Mouse (Mus musculus) heart, embryonic 10.5 days (tissue): Measurements from ENCODE around the gene Cend1. TPM values are rescaled to one million over a fixed set of nuclear protein-coding genes. Genes with fewer than 3 reads are reported as not detected.

Experiments
- DNase-seq: peaks from one replicate; pipeline ENCODE4 v3.0.0-alpha.2; 2017; ENCODE audit warnings: low spot score
- H3K27ac ChIP-seq: fragments of 300-500 bp; sonication (generic); 2 replicates; pipeline ENCODE4 v1.5.1; 2016; ENCODE audit warnings: mild to moderate bottlenecking
- H3K27me3 ChIP-seq: fragments of 300-500 bp; sonication (generic); 2 replicates; pipeline ENCODE4 v1.6.1; 2016; ENCODE audit warnings: mild to moderate bottlenecking; ENCODE audit not compliant: poor library complexity, insufficient read depth, severe bottlenecking
- H3K36me3 ChIP-seq: fragments of 300-500 bp; sonication (generic); 2 replicates; pipeline ENCODE4 v1.6.1; 2016; ENCODE audit warnings: mild to moderate bottlenecking, moderate library complexity
- H3K4me1 ChIP-seq: fragments of 300-500 bp; sonication (generic); 2 replicates; pipeline ENCODE4 v1.6.1; 2016; ENCODE audit warnings: mild to moderate bottlenecking
- H3K4me3 ChIP-seq: fragments of 300-500 bp; sonication (generic); 2 replicates; pipeline ENCODE4 v1.5.1; 2016; ENCODE audit warnings: mild to moderate bottlenecking, moderate library complexity
- H3K9me3 ChIP-seq: fragments of 300-500 bp; sonication (generic); 2 replicates; pipeline ENCODE4 v1.6.1; 2016; ENCODE audit warnings: mild to moderate bottlenecking, moderate library complexity
- WGBS: fragments of 180-500 bp; shearing (Covaris S2); methylation state at CpG from one replicate; pipeline ENCODE4 v1.1.7; 2016; 5-methylcytosine and 5-hydroxymethylcytosine counted together
- polyA plus RNA-seq: library from polyadenylated mRNA; unstranded; fragments of >200 nt; fragmentation: Nextera tagmentation; extraction: Ambion mirVana; gene quantifications from 2 replicates; pipeline ENCODE4 v1.2.1, GENCODE M21; 2016

Gene Cend1
- polyA plus RNA-seq, 1 experiment from 2014 or later = 13.7 TPM

DNA sequence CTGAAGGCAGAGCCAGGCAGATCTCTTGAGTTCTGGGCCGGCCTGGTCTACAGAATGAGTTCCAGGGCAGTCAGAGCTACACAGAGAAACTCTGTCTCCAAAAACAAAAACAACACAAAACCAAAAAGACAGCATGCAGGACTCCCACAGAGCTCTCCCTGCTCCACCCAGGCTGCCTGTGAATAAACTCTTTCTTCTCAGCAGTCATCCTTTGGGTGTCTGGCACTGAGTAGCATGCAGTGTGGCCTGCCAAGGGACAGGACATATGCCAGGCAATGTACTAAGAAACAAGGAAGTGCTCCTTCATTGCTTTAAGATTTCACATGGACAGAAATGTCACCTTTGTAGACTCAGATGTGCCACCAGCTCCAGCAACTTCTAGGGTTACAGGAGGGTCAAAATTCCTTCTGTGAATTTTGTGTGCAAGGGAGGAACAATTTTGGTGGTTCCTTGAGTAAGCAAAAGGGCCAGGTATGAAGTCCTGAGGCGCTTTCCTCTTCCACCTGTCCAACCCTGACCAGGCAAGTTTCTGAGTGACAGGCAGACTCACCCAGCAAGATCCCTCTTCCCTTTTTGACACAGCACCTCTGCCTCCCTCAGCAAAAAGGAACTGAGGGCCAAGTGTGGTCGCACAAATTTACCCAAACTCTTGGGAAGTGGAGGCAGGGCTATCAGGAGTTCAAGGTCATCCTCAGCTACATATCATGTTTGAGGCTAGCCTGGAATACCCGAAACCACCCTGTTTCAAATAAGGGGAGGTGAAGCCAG is 48.0 kb downstream of the Cend1 start:
- 0 out of 2 replicates have a peak, but pooled peaks cover 25% of the 10 kb centered on the region for H3K27me3 ChIP-seq
- H3K9me3 ChIP-seq = no peaks in the 10 kb centered on the region
- no peak overlapping the region for H3K27ac ChIP-seq
- H3K36me3 ChIP-seq = no peaks in the 10 kb centered on the region
- 0 out of 2 replicates have a peak, but pooled peaks cover 4% of the 10 kb centered on the region for H3K4me1 ChIP-seq
- H3K4me3 ChIP-seq = no peak overlapping the region
- no peak for DNase-seq
- WGBS = 76% methylated on average over 4 of the region's 4 CpGs

DNA sequence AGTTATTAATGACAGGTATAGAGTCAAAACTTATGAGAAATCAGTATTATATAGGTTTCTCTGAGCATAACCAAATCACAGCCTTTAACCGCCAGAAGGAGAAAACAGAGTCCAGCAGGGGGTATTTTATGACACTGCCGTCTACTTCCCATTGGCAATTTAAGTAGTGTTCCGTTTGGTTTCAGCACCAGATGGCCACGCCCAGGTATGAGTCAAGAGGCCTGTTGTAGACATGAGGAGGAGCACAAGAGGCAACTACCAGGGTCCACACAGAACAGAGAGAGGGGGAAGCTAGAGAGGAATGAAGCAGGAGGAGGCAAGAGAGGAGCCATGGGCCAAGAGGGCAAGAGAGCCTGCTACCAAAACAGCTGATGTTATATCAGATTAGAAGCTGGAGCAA is 49.7 kb downstream of the Cend1 start:
- no peaks in the 10 kb centered on the region for H3K36me3 ChIP-seq
- no peaks in the 10 kb centered on the region for H3K9me3 ChIP-seq
- H3K4me3 ChIP-seq = no peak overlapping the region
- DNase-seq = no peak
- no peak overlapping the region for H3K27ac ChIP-seq
- 66% methylated on average over 4 of the region's 4 CpGs for WGBS
- 0 out of 2 replicates have a peak, but pooled peaks cover 14% of the 10 kb centered on the region for H3K27me3 ChIP-seq
- 0 out of 2 replicates have a peak, but pooled peaks cover 4% of the 10 kb centered on the region for H3K4me1 ChIP-seq

Other genes starting within 250 kb of the Cend1 start
- 89.6 and 92.6 TPM in 2 replicates for gene Hras, start 235.5 kb downstream of the Cend1 start, polyA plus RNA-seq
- 3.3 and 6.7 TPM in 2 replicates for gene Lrrc56, start 235.3 kb downstream of the Cend1 start, polyA plus RNA-seq
- 1.4 and 2.1 TPM in 2 replicates for gene Lmntd2, start 215.4 kb downstream of the Cend1 start, polyA plus RNA-seq
- 22.6 and 41.4 TPM in 2 replicates for gene Rassf7, start 213.6 kb downstream of the Cend1 start, polyA plus RNA-seq
- 73.5 and 84.7 TPM in 2 replicates for gene Phrf1, start 200.7 kb downstream of the Cend1 start, polyA plus RNA-seq
- gene Irf7, start 163.0 kb downstream of the Cend1 start, polyA plus RNA-seq = 0.39 and 0.60 TPM in 2 replicates
- gene Cdhr5, start 152.7 kb downstream of the Cend1 start, polyA plus RNA-seq = not detected in 2 replicates
- 1.7 and 5.0 TPM in 2 replicates for gene Sct, start 150.4 kb downstream of the Cend1 start, polyA plus RNA-seq
- gene Drd4, start 137.5 kb downstream of the Cend1 start, polyA plus RNA-seq = 0.13 TPM in 1 of 2 replicates, not detected in the other
- 35.6 and 39.4 TPM in 2 replicates for gene Deaf1, start 101.8 kb downstream of the Cend1 start, polyA plus RNA-seq
- gene Tmem80, start 101.8 kb downstream of the Cend1 start, polyA plus RNA-seq = 39.5 and 41.2 TPM in 2 replicates
- gene Eps8l2, start 90.6 kb downstream of the Cend1 start, polyA plus RNA-seq = 3.1 and 8.2 TPM in 2 replicates
- gene Taldo1, start 37.3 kb downstream of the Cend1 start, polyA plus RNA-seq = 270 and 285 TPM in 2 replicates
- 29.5 and 37.4 TPM in 2 replicates for gene Gatd1, start 15.4 kb downstream of the Cend1 start, polyA plus RNA-seq
- 22.6 and 30.8 TPM in 2 replicates for gene Slc25a22, start 8.4 kb upstream of the Cend1 start, polyA plus RNA-seq
- 18.0 and 18.2 TPM in 2 replicates for gene Pidd1, start 14.5 kb upstream of the Cend1 start, polyA plus RNA-seq
- 882 and 900 TPM in 2 replicates for gene Rplp2, start 17.9 kb upstream of the Cend1 start, polyA plus RNA-seq
- gene Pnpla2, start 25.7 kb upstream of the Cend1 start, polyA plus RNA-seq = 28.3 and 38.9 TPM in 2 replicates
- 14.0 and 14.6 TPM in 2 replicates for gene Cracr2b, start 31.6 kb upstream of the Cend1 start, polyA plus RNA-seq
- gene Cd151, start 37.9 kb upstream of the Cend1 start, polyA plus RNA-seq = 23.1 and 38.2 TPM in 2 replicates
- gene Polr2l, start 45.6 kb upstream of the Cend1 start, polyA plus RNA-seq = 73.2 and 74.5 TPM in 2 replicates
- 69.0 and 70.8 TPM in 2 replicates for gene Tspan4, start 45.7 kb upstream of the Cend1 start, polyA plus RNA-seq
- gene Chid1, start 110.4 kb upstream of the Cend1 start, polyA plus RNA-seq = 40.5 and 45.3 TPM in 2 replicates
- gene Ap2a2, start 132.7 kb upstream of the Cend1 start, polyA plus RNA-seq = 79.5 and 79.9 TPM in 2 replicates
- gene Muc6, start 225.8 kb upstream of the Cend1 start, polyA plus RNA-seq = 0.09 and 0.13 TPM in 2 replicates